Mouse (Mus musculus) midbrain, embryonic 15.5 days (tissue): ENCODE measurements around the gene Cd5l. TPM values are rescaled to one million over a fixed set of nuclear protein-coding genes. Genes with fewer than 3 reads are reported as not detected.

Source experiments
- ATAC-seq: fragments of 200-750 bp; cut with Nextera tagmentation; replicated peaks from 2 replicates; pipeline ENCODE4 v1.8.0; 2017; ENCODE audit warnings: moderate TSS enrichment
- H3K27ac ChIP-seq: fragments of 300-500 bp; sonication (generic); 2 replicates; pipeline ENCODE4 v1.5.1; 2015; ENCODE audit warnings: mild to moderate bottlenecking, inconsistent platforms
- H3K27me3 ChIP-seq: fragments of 300-500 bp; sonication (generic); replicated peaks from 2 replicates; pipeline ENCODE4 v1.6.1; 2015; ENCODE audit warnings: inconsistent platforms
- H3K36me3 ChIP-seq: fragments of 300-500 bp; sonication (generic); replicated peaks from 2 replicates; pipeline ENCODE4 v1.6.1; 2015; ENCODE audit warnings: inconsistent platforms
- H3K4me1 ChIP-seq: fragments of 300-500 bp; sonication (generic); 2 replicates; pipeline ENCODE4 v1.6.1; 2015; ENCODE audit warnings: inconsistent platforms
- H3K4me2 ChIP-seq: fragments of 300-500 bp; sonication (generic); 2 replicates; pipeline ENCODE4 v1.6.1; 2015; ENCODE audit warnings: inconsistent platforms, mild to moderate bottlenecking, moderate library complexity
- H3K4me3 ChIP-seq: fragments of 300-500 bp; sonication (generic); 2 replicates; pipeline ENCODE4 v1.5.1; 2015; ENCODE audit warnings: mild to moderate bottlenecking, inconsistent platforms
- H3K9ac ChIP-seq: fragments of 300-500 bp; sonication (generic); 2 replicates; pipeline ENCODE4 v1.6.1; 2015; ENCODE audit warnings: mild to moderate bottlenecking, inconsistent platforms
- H3K9me3 ChIP-seq: fragments of 300-500 bp; sonication (generic); 2 replicates; pipeline ENCODE4 v1.6.1; 2016; ENCODE audit warnings: inconsistent platforms
- WGBS: fragments of 180-500 bp; shearing (Covaris S2); methylation state at CpG from one replicate; pipeline ENCODE4 v1.1.7; 2015; ENCODE audit warnings: mixed read lengths; 5-methylcytosine and 5-hydroxymethylcytosine counted together
- polyA plus RNA-seq: library from polyadenylated mRNA; unstranded; fragments of >200 nt; fragmentation: Nextera tagmentation; extraction: Ambion mirVana; gene quantifications from 2 replicates; pipeline ENCODE4 v1.2.1, GENCODE M21; 2015

Gene Cd5l
- polyA plus RNA-seq, 1 experiment from 2014 or later = 0.66 TPM

DNA sequence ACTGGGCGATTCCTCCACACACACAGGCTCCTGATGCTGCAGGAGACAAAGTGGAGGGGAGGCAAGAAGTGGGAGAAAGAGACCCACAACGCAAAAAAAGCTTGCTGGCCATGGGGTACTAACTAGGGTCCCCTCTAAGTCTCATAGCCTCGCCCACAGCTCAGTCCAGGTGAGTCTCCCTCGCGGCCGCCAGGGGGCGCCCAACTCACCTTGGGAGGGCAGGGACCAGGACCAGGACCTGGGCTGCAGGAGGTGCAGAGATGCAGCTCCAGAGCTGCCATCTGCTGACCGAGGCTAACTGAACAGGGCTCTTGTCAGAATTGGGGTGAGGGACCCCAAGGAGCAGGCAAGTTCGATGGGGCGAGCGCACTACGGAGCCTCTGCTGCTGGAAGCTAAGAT lies 53.5 kb downstream of the Cd5l start:
- no peak for ATAC-seq
- 16% methylated on average over 12 of the region's 12 CpGs for WGBS

DNA sequence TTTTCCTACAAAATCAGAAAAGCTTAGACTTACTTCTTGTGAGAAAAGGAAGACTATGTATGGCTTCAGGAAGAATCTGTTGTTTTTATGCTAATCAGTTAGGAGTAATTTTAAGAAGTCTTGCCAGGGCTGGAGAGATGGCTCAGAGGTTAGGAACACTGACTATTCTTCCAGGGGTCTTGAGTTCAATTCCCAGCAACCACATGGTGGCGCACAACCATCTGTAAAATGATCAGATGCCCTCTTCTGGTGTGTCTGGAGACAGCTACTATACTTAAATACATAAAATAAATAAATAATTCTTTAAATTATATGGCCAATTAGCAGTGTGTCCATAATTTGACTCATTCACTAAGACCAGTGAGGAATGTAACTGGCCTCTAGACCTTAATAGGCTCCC lies 63.0 kb downstream of the Cd5l start:
- no peak overlapping the region for H3K4me2 ChIP-seq
- ATAC-seq = no peak
- H3K4me3 ChIP-seq = no peak overlapping the region
- no peak overlapping the region for H3K27ac ChIP-seq
- no peaks in the 10 kb centered on the region for H3K9me3 ChIP-seq
- no peak overlapping the region for H3K9ac ChIP-seq
- no peaks in the 10 kb centered on the region for H3K4me1 ChIP-seq
- no peaks in the 10 kb centered on the region for H3K27me3 ChIP-seq
- WGBS = 51% methylated on average over 1 of the region's 1 CpGs
- no peaks in the 10 kb centered on the region for H3K36me3 ChIP-seq

More for the DNA sequence above, 53.5 kb downstream of the Cd5l start:
- no peak overlapping the region for H3K4me2 ChIP-seq
- H3K9me3 ChIP-seq = no peaks in the 10 kb centered on the region
- H3K27me3 ChIP-seq = no peaks in the 10 kb centered on the region
- no peak overlapping the region for H3K27ac ChIP-seq
- no peak overlapping the region for H3K9ac ChIP-seq
- H3K4me1 ChIP-seq = no peaks in the 10 kb centered on the region
- no peaks in the 10 kb centered on the region for H3K36me3 ChIP-seq
- H3K4me3 ChIP-seq = no peak overlapping the region

Other genes with a start within 250 kb of the Cd5l start
- 7.4 and 8.3 TPM in 2 replicates for gene Kirrel, start 183.1 kb upstream of the Cd5l start, polyA plus RNA-seq
- 10.1 and 11.6 TPM in 2 replicates for gene Fcrls, start 94.1 kb upstream of the Cd5l start, polyA plus RNA-seq
- 0.13 TPM in 1 of 2 replicates, not detected in the other for gene Fcrl1, start 18.5 kb downstream of the Cd5l start, polyA plus RNA-seq
- gene Fcrl5, start 77.9 kb downstream of the Cd5l start, polyA plus RNA-seq = not detected in 2 replicates
- gene Etv3, start 167.5 kb downstream of the Cd5l start, polyA plus RNA-seq = 11.3 and 11.6 TPM in 2 replicates